Mouse (Mus musculus) CH12.LX (cell line): ENCODE measurements at regions not wholly inside any gene's neighbourhood (a gene's known extent, or its start where the extent isn't known, plus 50 kb on each side); places are given as distances from the start of the nearest gene placed in this dataset.

ENCODE experiments used
- DNase-seq: peaks from one replicate; pipeline ENCODE4 v3.0.0-alpha.2; 2013; ENCODE audit errors: extremely low read depth
- H3K27ac ChIP-seq: 2 replicates; pipeline ENCODE4 v1.5.1; 2012; ENCODE audit warnings: low read depth, mild to moderate bottlenecking, control low read depth, moderate library complexity; ENCODE audit not compliant: insufficient read depth
- H3K27me3 ChIP-seq: replicated peaks from 2 replicates; pipeline ENCODE3; 2012; ENCODE audit warnings: inconsistent platforms
- H3K36me3 ChIP-seq, 2 experiments: replicated peaks in 1 of 2; 2 replicates each; pipeline versions ENCODE3 to v1.6.1; 2012; ENCODE audit warnings: inconsistent platforms in 1 of 2, low read length in 1 of 2, mild to moderate bottlenecking in 1 of 2, mixed read lengths in 1 of 2, moderate library complexity in 1 of 2; ENCODE audit not compliant: control insufficient read depth in 1 of 2, insufficient read depth in 1 of 2
- H3K4me1 ChIP-seq, 2 experiments: 2 replicates each; pipeline ENCODE4 v1.6.1; 2012; ENCODE audit warnings: inconsistent platforms in 1 of 2, moderate library complexity in 1 of 2; ENCODE audit not compliant: insufficient read depth in 2 of 2, control insufficient read depth in 1 of 2
- H3K4me2 ChIP-seq: 2 replicates; pipeline ENCODE4 v1.6.1; 2012; ENCODE audit warnings: low read depth, mild to moderate bottlenecking, control low read depth; ENCODE audit not compliant: poor library complexity, insufficient read depth, severe bottlenecking
- H3K4me3 ChIP-seq, 3 experiments: fragments of 150-350 bp in 1 of 3; sonication (generic) in 1 of 3; replicated peaks in 1 of 3; 2 replicates each; pipeline versions ENCODE3 to v1.5.1; 2011 to 2012; ENCODE audit warnings: low read depth in 2 of 3, low read length in 2 of 3, mild to moderate bottlenecking in 2 of 3, moderate library complexity in 2 of 3, control low read depth in 1 of 3, improper control_type of control experiment in 1 of 3, inconsistent platforms in 1 of 3, mixed read lengths in 1 of 3; ENCODE audit not compliant: poor library complexity in 1 of 3
- H3K79me2 ChIP-seq: replicated peaks from 2 replicates; pipeline ENCODE4 v1.6.1; 2012; ENCODE audit warnings: mild to moderate bottlenecking, moderate library complexity; ENCODE audit not compliant: control insufficient read depth, poor library complexity, insufficient read depth, severe bottlenecking; ENCODE audit errors: extremely low read depth
- H3K9ac ChIP-seq: 2 replicates; pipeline ENCODE4 v1.6.1; 2012; ENCODE audit warnings: low read depth, mild to moderate bottlenecking, control low read depth, moderate library complexity; ENCODE audit not compliant: insufficient read depth
- H3K9me3 ChIP-seq: replicated peaks from 2 replicates; pipeline ENCODE3; 2012; ENCODE audit warnings: low read length, inconsistent platforms, mixed read lengths
- BHLHE40 ChIP-seq: IDR thresholded peaks from 2 replicates; pipeline ENCODE4 v1.6.1; 2011; ENCODE audit warnings: mild to moderate bottlenecking, low read depth, low read length, improper control_type of control experiment
- CHD1 ChIP-seq: IDR thresholded peaks from 2 replicates; pipeline ENCODE4 v1.6.1; 2012; ENCODE audit warnings: low read depth, low read length, improper control_type of control experiment, inconsistent platforms
- CHD2 ChIP-seq: IDR thresholded peaks from 2 replicates; pipeline ENCODE4 v1.6.1; 2011; ENCODE audit warnings: low read length, improper control_type of control experiment
- CTCF ChIP-seq, 2 experiments: IDR thresholded peaks in 1 of 2; conservative IDR thresholded peaks in 1 of 2; 2 replicates each; pipeline ENCODE4 v1.5.1; 2011 to 2012; ENCODE audit warnings: low read depth in 2 of 2, low read length in 2 of 2, improper control_type of control experiment in 1 of 2, inconsistent platforms in 1 of 2, mild to moderate bottlenecking in 1 of 2, moderate library complexity in 1 of 2
- E2F4 ChIP-seq: IDR thresholded peaks from 2 replicates; pipeline ENCODE4 v1.6.1; 2011; ENCODE audit warnings: low read depth, low read length, improper control_type of control experiment; ENCODE audit not compliant: insufficient replicate concordance
- EP300 ChIP-seq: IDR thresholded peaks from 2 replicates; pipeline ENCODE4 v1.6.1; 2011; ENCODE audit warnings: low read length, improper control_type of control experiment
- ETS1 ChIP-seq: conservative IDR thresholded peaks from 2 replicates; pipeline ENCODE4 v1.6.1; 2012; ENCODE audit warnings: low read depth, mild to moderate bottlenecking, inconsistent platforms, low read length, improper control_type of control experiment, moderate library complexity
- GABPA ChIP-seq: IDR thresholded peaks from 2 replicates; pipeline ENCODE4 v1.6.1; 2012; ENCODE audit warnings: low read depth, low read length, improper control_type of control experiment, inconsistent platforms; ENCODE audit not compliant: insufficient replicate concordance
- HCFC1 ChIP-seq: IDR thresholded peaks from 2 replicates; pipeline ENCODE4 v1.6.1; 2012; ENCODE audit warnings: low read depth, mild to moderate bottlenecking, inconsistent platforms, low read length, improper control_type of control experiment
- IRF4 ChIP-seq: IDR thresholded peaks from 2 replicates; pipeline ENCODE4 v1.6.1; 2014; ENCODE audit warnings: low read depth, mild to moderate bottlenecking, inconsistent platforms, low read length, improper control_type of control experiment
- JUN ChIP-seq: IDR thresholded peaks from 2 replicates; pipeline ENCODE4 v1.6.1; 2011; ENCODE audit warnings: low read depth, mild to moderate bottlenecking, low read length, improper control_type of control experiment, moderate library complexity; ENCODE audit not compliant: insufficient read depth
- MAX ChIP-seq: IDR thresholded peaks from 2 replicates; pipeline ENCODE4 v1.6.1; 2011; ENCODE audit warnings: low read length, improper control_type of control experiment
- MEF2A ChIP-seq: IDR thresholded peaks from 2 replicates; pipeline ENCODE4 v1.6.1; 2014; ENCODE audit warnings: low read depth, mild to moderate bottlenecking, inconsistent platforms, low read length, improper control_type of control experiment, borderline replicate concordance
- MXI1 ChIP-seq: IDR thresholded peaks from 2 replicates; pipeline ENCODE4 v1.6.1; 2011; ENCODE audit warnings: mild to moderate bottlenecking, low read depth, low read length, improper control_type of control experiment
- NELFE ChIP-seq: IDR thresholded peaks from 2 replicates; pipeline ENCODE4 v1.6.1; 2011; ENCODE audit warnings: low read depth, low read length, improper control_type of control experiment
- NRF1 ChIP-seq: IDR thresholded peaks from 2 replicates; pipeline ENCODE4 v1.6.1; 2014; ENCODE audit warnings: low read depth, mild to moderate bottlenecking, inconsistent platforms, low read length, improper control_type of control experiment, moderate library complexity
- PAX5 ChIP-seq: IDR thresholded peaks from 2 replicates; pipeline ENCODE4 v1.6.1; 2012; ENCODE audit warnings: low read length, inconsistent platforms, mixed read lengths
- POLR2A ChIP-seq: IDR thresholded peaks from 2 replicates; pipeline ENCODE4 v1.6.1; 2011; ENCODE audit warnings: low read depth, mild to moderate bottlenecking, improper control_type of control experiment, low read length
- POLR2AphosphoS2 ChIP-seq: IDR thresholded peaks from 2 replicates; pipeline ENCODE4 v1.6.1; 2011; ENCODE audit warnings: low read depth, low read length, improper control_type of control experiment
- SIN3A ChIP-seq: IDR thresholded peaks from 2 replicates; pipeline ENCODE4 v1.6.1; 2012; ENCODE audit warnings: low read length, improper control_type of control experiment, inconsistent platforms
- SMC3 ChIP-seq: IDR thresholded peaks from 2 replicates; pipeline ENCODE4 v1.6.1; 2011; ENCODE audit warnings: low read depth, low read length, improper control_type of control experiment
- TCF12 ChIP-seq: IDR thresholded peaks from 2 replicates; pipeline ENCODE4 v1.6.1; 2014; ENCODE audit warnings: low read depth, mild to moderate bottlenecking, inconsistent platforms, low read length, improper control_type of control experiment
- ZC3H11A ChIP-seq: IDR thresholded peaks from 2 replicates; pipeline ENCODE4 v1.6.1; 2012; ENCODE audit warnings: low read depth, mild to moderate bottlenecking, inconsistent platforms, low read length, improper control_type of control experiment
- ZMIZ1 ChIP-seq: IDR thresholded peaks from 2 replicates; pipeline ENCODE4 v1.6.1; 2012; ENCODE audit warnings: low read depth, mild to moderate bottlenecking, inconsistent platforms, low read length, improper control_type of control experiment
- ZNF384 ChIP-seq: IDR thresholded peaks from 2 replicates; pipeline ENCODE4 v1.6.1; 2012; ENCODE audit warnings: low read depth, low read length, improper control_type of control experiment, inconsistent platforms
- dilution Hi-C: fragments of 300-500 bp; cut with MboI; formaldehyde crosslinking; loops from 2 replicates; pipeline ENCODE4 v1.14.3; 2020; ENCODE audit warnings: low sequenced_read_pairs; ENCODE audit not compliant: extremely low pct_unique_long_range_greater_than_20kb, extremely low pct_ligation_motif_present
- in situ Hi-C: fragments of 300-500 bp; cut with MboI; formaldehyde crosslinking; loops from 3 replicates; pipeline ENCODE4 v1.14.3; 2019; ENCODE audit warnings: low sequenced_read_pairs, low pct_ligation_motif_present, low pct_unique_long_range_greater_than_20kb, mixed read lengths

GRCm38 (mm10) chr14:102594850-102595249, 387.6 kb downstream of the Kctd12 start:
- H3K9me3 ChIP-seq, result no peaks in the 10 kb centered on the region
- H3K79me2 ChIP-seq, result no peaks in the 10 kb centered on the region
- no peak overlapping the region for H3K4me2 ChIP-seq
- no peak for TF ChIP-seq POLR2AphosphoS2
- no peak for TF ChIP-seq CHD1
- no peak for TF ChIP-seq GABPA
- TF ChIP-seq IRF4, result no peak
- no peak for TF ChIP-seq PAX5
- TF ChIP-seq SMC3, result no peak
- TF ChIP-seq ZMIZ1, result no peak
- no peak for TF ChIP-seq SIN3A
- TF ChIP-seq ZC3H11A, result no peak
- no peak for TF ChIP-seq MEF2A
- TF ChIP-seq BHLHE40, result no peak
- dilution Hi-C loops, result no loop called here
- in situ Hi-C loops, result no loop called here
- no peaks in the 10 kb centered on the region for H3K4me1 ChIP-seq
- H3K4me3 ChIP-seq, result no peak overlapping the region
- no peak for DNase-seq
- no peaks in the 10 kb centered on the region for H3K36me3 ChIP-seq
- H3K9ac ChIP-seq, result no peak overlapping the region
- H3K27ac ChIP-seq, result no peak overlapping the region
- H3K27me3 ChIP-seq, result no peaks in the 10 kb centered on the region

GRCm38 (mm10) chr14:102553781-102554180, 428.7 kb downstream of the Kctd12 start:
- Histone ChIP-seq H3K4me3 (no peak overlapping the region), H3K27ac (no peak overlapping the region), H3K79me2 (no peaks in the 10 kb centered on the region), H3K36me3 (no peaks in the 10 kb centered on the region), H3K27me3 (no peaks in the 10 kb centered on the region), H3K4me2 (no peak overlapping the region), H3K9me3 (no peaks in the 10 kb centered on the region), H3K9ac (no peak overlapping the region), H3K4me1 (no peaks in the 10 kb centered on the region)
- TF ChIP-seq POLR2A (no peak), PAX5 (no peak), E2F4 (no peak), MEF2A (no peak), NELFE (no peak), IRF4 (no peak), ZC3H11A (no peak), CTCF (conservative IDR thresholded peaks at IDR 0.05 in 1 of 2, IDR thresholded peaks at IDR 0.05 in 1 of 2; ENCODE audit: low read depth in 2 of 2, low read length in 2 of 2) (no peak), MXI1 (no peak), TCF12 (no peak), CHD2 (no peak), HCFC1 (no peak), NRF1 (no peak), JUN (no peak), ZMIZ1 (no peak), ETS1 (no peak), ZNF384 (no peak), EP300 (no peak), MAX (no peak)
- in situ Hi-C loops, result no loop called here
- dilution Hi-C loops, result no loop called here
- no peak for DNase-seq
